Mouse (Mus musculus): Measurements from ENCODE around the gene 2310009B15Rik.

DNA sequence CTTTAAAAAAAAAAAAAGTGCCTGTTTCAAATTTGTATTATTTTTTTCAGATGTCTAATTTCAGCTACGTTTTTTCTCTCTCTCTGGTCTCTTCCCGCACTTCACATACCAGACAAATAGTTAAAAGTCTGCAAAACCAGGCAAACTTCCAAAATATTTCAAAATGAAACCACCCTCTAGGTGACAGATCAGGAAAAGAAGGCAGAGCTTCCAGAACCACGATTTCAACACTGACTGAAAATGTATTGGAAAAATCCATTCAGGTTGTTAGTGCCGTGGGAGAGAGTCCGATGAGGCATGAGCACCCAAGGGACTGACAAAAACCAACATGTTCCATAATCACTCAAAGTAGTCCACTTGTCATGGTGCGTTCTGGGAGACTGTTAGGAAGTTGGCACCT, 29.8 kb downstream of the 2310009B15Rik start:
- TF ChIP-seq CTCF (IDR thresholded peaks at IDR 0.05; ENCODE audit: borderline replicate concordance, extremely low read depth, insufficient read depth, insufficient read length) (no peak), POLR2A (IDR thresholded peaks at IDR 0.05; ENCODE audit: borderline replicate concordance, extremely low read depth, insufficient read depth, insufficient read length, poor library complexity, severe bottlenecking) (no peak)

Measured in brain, embryonic 14.5 days (tissue).